Mouse (Mus musculus): ENCODE measurements around the gene Elmo1.

The Elmo1 gene

DNA sequence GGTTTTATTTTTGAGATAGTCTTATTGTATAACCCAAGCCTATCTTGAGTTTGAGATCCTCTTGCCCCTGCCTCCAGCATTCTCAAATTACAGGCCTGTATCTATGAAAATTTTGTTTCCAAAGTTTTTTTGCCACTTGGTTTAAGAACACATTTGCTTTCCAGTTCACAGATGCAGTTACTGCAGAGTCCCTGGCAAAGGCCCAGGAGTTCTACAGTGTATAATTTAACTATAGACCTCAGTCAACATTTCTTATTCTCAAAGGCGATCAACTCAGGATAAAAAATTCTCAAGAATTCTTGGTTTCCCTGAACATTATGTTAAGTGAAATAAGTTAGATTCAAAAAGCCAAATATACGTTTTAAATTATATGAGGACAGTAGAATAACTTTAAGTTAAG, 115.3 kb downstream of the Elmo1 start:
- no peak for DNase-seq (ENCODE audit: low read depth, low spot score)

DNA sequence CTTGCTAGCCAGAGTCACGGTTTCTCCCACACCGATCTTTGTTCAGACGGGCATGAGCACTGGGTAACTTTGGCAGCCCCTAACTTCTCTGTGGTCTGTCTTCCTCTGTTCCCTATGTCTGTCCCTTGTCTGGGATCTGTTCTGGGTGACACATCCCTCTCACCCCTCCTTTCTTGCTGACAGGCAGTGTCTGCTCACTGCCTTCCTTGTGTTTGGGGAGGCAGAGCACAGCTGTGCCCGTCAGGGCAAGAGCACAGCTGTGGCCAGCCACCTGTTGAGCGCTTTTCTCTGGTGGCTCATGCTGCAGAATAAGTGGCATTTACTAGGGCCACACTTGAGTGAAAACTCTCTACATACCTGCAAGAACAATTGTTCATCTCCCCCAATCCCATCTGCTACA, 116.7 kb downstream of the Elmo1 start:
- no peak for DNase-seq (ENCODE audit: low read depth, low spot score)

DNA sequence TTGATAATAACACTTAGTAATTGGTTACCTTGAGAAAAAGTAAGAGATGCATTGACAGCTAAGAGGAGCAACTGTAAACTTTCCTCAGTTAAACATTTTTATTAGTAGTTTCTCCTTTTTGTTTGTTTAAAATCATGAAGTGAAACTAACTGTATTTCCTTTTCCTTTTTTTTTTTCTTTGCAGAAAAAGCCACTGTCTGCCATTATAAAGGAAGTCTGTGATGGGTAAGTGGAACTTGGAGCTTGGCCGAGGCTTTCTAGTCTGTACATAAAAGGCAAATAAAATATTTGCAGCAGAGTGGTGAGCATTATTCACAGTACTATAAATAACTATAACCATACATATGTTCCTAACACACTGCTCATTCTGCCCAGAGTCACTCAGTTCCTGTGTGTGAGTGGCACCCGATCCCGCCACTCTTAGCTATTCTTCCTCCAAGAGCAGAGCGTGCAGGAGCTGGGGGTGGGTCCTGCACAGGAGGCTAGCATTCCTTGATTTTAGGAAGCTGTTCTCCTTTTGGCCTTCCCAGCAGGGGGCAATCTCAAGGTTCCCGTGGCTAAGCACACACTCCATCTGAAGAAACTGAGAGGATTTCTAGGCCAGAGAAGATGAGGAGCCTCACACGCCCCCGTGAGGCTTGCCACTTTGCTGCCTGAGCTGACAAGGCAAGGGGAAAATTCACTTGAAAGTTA, 117.7 kb downstream of the Elmo1 start:
- no peak for DNase-seq (ENCODE audit: low read depth, low spot score)

DNA sequence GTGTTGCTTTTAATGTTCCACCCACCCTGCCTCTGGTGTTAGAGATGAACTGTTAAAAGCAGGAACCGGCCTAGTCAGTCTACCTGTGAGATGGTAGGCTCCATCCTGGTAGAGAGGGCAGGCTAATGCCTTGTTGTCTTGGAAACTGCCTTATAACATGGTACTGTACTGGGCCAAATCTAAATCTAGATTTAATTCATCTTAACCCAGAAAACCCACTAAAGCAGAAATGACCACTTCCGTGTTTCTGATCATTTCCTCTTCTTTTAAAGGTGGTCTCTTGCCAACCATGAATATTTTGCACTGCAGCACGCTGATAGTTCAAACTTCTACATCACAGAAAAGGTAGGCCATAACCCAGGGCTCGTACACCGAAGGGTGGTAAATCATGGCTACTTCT, 118.5 kb downstream of the Elmo1 start:
- no peak for DNase-seq (ENCODE audit: low read depth, low spot score)

DNA sequence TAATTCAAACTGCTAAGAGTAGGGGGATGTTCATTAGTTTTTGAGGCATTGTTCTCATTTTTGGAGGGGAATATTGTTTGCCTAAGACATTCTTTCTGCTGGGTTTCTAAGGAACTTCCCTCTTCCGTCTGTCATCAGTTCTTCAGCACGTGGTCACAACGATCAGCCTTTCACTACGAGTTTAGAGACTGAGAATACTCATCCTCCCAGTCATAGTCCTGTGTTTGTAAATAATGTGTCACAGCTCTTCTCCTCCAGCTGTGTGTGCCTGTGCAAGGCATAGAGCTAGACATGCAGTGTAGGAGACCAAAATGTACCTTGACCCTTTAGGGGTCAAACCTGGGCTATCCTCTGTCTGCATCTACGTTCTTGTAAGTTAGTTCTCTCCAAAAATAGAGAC, 121.4 kb downstream of the Elmo1 start:
- no peak for DNase-seq (ENCODE audit: low read depth, low spot score)

DNA sequence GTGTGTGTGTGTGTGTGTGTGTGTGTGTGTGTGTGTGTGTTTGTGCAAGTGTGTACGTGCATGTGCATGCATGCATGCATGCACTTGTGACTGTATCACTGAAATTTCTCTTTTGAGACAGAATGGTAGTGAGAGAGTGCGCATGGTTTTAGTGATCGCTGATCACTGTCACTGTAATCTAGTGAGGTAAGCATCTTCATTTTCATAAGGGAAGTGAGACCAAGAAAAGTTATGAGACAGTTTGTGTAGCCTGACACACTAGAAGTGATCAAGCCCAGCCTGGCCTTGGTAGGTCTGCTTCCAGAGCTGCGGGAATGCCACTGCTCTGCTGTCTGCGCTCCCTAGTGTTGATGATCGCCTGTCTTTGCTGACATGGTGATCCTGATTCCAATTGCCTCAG, 122.3 kb downstream of the Elmo1 start:
- no peak for DNase-seq (ENCODE audit: low read depth, low spot score)

DNA sequence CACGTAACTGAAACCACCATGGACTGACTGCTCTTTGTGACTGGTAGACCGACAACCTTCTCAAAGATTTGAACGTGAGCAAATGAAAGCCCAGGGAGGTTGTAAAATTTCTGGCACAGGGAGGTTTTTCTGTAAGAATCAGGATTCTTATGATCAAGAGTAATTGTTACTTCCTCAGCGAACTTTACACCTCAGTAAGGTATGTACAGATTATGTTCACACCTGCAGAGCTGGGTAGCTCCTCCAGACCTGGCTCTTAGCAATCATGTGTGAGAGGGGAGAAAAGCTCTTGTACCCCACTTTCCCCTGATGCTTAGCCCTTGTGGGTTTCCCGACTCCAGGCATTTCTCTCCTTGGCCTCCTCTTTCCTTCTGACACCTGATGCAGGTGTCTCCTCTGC, 123.5 kb downstream of the Elmo1 start:
- DNase-seq (ENCODE audit: low read depth, low spot score): no peak

DNA sequence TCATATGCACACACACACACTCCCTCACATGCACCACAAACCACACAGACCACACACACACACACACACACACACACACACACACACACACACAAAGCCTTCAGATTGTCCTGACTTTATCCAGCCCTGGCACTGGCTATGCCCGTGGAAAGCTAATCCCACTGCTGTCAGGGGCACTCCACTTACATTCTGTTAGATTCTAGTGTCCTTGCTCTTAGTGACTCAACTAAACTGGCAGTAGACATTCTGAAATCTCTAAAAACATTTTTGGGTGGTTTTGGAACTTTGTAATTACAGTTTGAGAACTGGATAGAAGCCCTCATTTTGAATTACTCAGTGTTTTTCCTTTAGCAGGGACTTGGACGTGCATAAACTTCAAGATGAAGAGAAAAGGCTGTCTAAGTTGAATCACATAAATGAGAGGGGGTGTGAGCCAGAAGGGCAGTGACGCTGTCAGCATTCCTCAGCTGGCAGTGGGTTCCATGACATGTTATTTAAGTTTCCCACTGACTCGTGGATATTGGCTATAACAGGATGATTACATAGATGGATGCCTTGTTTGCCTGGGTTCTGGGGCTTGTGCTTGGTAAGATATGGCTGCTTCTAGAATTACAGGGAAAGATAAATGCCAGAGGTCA, 127.2 kb downstream of the Elmo1 start:
- DNase-seq (ENCODE audit: low read depth, low spot score): peak; percentile 25

DNA sequence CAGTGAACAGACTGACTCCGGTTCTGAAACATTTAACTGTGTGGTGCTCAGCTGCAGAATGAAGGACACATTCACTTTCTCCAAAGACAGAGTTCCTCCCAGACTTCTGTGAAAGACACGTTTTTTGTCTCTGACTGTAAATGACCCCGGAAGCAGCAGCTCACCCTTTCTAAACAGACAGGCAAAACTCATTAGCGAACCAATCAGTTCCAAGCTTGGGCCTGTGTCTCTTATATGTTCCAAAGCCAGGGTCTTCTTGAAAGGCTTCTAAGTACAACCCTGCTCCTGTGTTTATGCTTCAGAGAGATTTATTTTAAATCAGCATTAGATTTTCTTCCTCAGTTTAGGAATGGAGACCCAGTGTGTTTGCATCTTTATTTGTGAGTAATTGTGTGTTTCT, 127.7 kb downstream of the Elmo1 start:
- DNase-seq (ENCODE audit: low read depth, low spot score): no peak

DNA sequence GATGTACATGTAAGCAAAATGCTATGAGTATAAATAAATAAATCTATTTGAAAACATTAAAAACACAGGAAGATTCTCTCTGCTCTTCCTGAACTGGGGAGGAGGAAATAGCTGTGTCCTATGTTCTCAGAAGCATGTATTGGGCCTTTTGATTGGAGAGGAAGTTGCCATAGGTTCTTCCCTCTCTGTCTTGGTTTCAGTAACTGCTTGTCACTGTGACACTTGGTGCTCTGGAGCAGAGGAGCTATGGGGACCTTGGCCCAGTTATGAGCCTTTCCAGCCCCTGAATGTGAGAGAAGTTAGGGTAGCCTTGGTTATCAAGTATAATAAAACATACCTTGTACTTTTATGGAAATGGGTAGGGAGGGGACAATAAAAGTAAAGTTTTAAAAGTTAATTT, 130.0 kb downstream of the Elmo1 start:
- DNase-seq (ENCODE audit: low read depth, low spot score): no peak

DNA sequence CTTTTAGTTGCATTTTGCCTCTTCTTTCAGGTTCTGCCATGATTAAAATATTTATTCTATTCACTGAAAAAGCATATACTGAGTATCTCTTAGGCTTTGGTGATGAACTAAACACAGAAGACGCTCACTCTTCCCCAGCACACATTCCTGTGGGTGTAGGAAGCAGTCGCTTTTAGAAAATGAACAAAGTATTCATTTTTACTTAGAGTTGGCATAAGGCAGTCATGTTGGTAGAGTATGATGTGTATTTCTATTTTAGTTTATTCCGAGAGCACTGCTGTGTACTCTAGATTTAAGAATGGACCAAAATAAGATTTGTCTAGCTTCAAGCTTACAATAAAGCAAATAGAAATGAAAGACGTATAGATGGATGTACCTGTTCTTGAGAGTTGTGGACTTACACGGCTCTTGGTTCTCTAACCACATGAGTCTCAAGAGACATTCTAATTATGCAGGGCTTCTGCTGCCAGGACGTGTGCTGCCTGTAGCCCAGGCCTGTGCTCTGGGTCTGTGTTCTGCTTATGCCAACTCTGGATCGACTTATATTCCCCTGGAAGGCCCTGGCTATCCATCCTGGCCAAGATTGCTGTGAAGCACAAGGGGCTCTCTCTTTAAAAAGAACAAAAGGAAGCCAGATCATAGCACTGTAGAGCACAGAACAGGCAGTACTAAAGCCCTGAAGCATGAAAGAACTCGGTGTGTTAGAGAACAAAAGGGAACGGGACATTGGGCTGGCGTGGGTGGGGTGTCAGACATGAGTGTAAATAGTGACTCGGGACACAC, 137.7 kb downstream of the Elmo1 start:
- no peak for DNase-seq (ENCODE audit: low read depth, low spot score)

DNA sequence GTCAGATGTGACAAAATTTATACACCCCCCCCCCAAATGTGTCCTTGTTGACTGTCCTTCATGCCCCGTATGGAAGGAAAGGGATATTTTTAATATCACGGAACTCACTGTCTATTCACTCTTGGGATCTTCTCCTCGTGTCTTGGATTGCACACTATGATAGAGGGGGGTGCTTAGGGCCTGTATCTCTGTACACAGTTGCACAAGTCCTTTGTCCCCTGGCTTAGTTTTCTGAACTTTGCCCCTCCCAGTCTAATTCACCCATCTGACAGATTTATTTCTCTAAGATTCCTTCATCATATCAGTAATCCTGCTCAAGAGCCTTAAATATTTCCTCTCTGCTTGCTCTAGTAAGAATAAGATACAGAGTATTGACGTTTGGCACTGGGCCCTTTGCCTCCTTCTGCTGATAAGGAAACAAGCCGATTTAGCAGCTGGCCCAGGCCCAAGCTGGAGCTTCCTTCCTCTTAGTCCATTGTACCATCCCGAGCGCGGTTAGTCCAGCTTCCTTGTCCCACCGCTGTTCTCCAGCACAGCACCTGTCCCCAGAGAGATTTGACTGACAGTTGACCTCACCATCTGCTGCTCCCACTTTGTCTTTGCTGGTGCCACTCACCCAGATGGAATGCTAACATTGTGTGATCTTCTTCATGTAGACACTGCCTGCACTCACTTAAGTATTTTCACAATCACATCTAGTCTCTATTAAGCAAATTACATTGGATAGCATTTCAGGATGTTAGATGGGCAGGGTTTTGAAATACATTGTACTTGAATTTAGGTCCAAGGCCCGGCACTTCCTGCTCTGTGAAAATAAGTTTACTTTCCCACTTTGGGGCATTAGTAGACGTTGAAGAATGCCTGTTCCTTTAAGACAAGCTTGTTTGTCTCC, 141.7 kb downstream of the Elmo1 start:
- DNase-seq (ENCODE audit: low read depth, low spot score): peak; percentile 40

DNA sequence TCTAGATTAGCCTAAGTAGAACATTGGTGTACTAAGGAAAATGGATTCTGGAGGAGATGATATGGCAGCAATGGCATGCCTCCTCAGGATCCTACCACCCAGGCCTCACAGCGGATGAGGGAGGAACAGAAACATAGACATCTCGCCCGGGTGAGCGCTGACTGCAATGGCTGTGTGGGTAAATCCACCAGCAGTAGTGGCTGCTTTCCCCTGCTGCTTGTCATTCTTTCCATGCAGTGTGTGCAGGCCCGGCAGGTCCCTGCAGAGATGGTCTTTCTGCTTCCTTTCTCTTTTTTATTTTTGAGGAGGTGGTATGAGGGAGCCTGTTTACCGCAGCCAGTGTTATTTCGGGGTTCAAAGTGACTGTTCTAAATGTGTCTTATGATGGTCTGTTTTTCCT, 143.3 kb downstream of the Elmo1 start:
- no peak for DNase-seq (ENCODE audit: low read depth, low spot score)

DNA sequence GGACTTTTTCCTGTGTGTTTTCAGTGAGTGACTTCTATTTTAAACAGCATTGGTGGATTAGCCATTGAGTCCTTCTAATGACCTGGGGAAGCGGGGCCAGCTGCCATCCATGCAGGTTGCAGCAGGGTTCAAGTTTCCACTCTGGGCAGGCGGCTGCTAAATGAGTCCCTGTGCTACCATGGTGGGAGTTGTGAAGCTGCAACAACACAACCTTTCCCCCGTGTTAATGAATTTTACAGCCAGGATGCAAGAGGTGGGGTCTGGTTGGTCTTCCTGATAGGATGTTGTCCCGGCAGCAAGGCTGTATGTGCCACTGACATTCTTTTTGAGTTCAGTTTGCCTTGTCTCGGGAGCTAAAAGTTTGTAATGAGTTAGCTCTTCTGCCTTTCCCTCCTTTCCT, 147.2 kb downstream of the Elmo1 start:
- DNase-seq (ENCODE audit: low read depth, low spot score): no peak

DNA sequence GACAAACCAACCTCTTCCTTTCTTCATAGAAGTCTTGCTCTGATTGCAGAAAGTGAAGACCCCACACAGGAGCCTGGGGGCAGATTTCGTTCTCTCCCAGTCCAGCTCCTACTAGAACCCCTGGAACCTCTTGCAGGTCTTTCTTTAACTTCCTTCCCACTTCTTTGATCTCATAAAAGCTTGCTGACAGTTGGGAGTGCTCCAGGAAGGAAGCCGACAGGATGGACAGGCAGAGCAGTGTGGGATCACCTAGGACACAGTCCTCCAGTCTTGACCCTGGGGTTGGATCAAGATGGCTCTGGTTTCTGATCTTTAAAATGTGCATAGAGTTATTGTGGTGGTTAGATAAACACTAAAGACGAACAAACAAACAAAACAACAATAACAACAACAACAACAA, 147.8 kb downstream of the Elmo1 start:
- no peak for DNase-seq (ENCODE audit: low read depth, low spot score)

DNA sequence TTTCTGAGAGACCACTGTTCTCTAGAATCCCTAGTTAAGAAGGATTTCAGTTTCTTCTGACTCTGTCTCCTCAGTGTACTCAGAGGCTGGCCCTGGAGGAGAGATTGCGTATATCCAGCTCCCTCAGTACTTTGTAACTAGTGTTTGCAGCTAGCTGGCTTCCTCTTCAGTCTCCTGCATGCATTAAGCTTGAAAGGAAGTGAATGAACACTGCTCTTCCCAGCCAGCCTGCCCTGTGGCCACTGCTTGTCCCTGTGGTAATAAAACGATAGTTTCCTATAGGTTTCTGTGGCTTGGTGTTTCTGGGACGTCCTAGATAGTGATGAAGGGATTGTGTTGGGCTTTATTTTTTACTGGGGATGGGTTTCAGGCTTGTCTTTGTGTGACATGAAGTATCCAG, 148.3 kb downstream of the Elmo1 start:
- DNase-seq (ENCODE audit: low read depth, low spot score): no peak

DNA sequence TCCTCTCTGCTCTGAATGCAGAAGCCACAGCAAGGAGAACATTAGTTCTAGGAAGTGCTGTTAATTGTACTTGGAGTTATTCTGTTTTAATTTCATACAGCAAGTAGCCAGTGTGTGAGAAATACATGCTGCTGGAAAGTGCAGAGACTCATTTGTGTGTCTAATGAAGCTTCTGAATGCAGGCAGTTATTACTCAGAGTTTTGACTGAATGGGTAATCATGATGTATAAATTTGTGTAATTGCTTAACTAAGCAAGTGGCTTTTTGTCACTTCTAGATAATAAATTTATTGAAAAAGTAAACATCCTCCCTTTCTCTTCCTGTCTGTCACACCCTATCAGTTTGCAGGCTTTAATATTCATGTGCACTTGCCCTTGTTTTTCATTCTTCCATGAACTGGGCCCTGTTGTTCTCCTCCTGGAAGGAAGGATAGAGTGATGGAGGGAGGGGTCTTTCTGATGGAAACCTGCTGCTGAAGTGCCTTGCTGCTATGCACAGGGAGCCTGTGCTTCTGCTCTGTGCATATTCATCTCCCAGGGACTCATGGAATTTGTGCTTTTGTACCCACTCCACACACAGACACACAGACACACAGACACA, 159.8 kb downstream of the Elmo1 start:
- no peak for DNase-seq (ENCODE audit: low read depth, low spot score)

DNA sequence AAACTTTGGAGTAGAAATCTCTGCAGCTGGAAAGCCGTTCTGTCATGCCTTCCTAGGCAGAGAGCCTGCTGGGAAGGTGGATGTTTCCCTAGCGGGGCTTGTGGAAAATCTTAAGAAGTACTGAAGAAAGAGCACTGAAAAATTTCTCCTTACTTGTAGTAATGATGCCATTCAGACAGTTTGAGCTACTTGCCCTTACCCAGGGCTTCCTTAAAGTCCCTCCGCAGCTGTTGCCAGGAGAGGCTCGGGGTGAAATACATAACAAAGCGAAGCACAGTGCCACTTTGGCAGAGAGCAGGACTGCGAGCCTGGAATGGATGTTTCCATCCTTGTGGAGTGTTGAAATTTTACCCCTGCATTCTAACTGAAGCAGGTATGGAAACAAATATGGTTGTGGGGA, 164.5 kb downstream of the Elmo1 start:
- peak; percentile 10 for DNase-seq (ENCODE audit: low read depth, low spot score)

DNA sequence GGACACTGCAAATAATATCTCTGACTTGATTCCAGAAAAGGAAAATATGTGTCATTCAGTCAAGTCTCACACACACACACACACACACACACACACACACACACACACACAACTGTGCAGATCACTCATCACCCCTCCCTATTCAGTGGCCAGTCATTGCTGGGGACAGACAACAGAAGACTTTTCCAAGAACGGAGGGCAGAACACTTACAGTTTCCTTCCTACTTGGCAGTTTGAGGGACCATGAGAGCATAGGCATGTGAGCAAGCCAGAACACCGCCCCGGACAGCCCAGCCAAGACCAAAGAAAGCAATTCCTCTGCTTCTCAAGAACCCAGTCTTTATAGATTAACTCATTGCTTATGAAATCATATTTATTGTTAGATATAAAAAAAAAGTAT, 165.0 kb downstream of the Elmo1 start:
- DNase-seq (ENCODE audit: low read depth, low spot score): peak; percentile 72

DNA sequence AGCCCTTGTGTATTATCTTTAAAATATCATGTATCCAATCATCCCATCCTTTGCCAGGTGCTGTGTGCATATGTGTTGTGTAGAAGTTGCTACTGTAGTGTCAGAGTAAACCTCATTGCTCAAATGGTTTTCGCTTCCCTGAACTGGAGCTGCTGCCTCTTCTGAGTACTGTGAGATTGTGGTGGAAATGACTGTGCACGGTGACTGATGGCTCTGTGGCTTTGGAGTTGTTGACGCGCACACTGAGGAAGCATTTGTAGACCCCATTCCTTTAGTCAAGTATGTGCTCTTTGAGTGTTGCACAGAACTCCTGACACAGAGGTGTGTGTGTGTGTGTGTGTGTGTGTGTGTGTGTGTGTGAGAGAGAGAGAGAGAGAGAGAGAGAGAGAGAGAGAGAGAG, 166.2 kb downstream of the Elmo1 start:
- no peak for DNase-seq (ENCODE audit: low read depth, low spot score)

Measured in skeletal muscle tissue, adult 2 months (tissue).